Mouse (Mus musculus) ovary, adult 10 weeks (tissue): Measurements from ENCODE around the gene Gm14085. TPM values are rescaled to one million over a fixed set of nuclear protein-coding genes. Genes with fewer than 3 reads are reported as not detected.

Experiments used
- polyA plus RNA-seq: library from polyadenylated mRNA; stranded (reverse); fragments of 350-450 nt; fragmentation: Illumina TruSeq; extraction: RNeasy Lipid Tissue Mini Kit (QIAGEN cat#74804); gene quantifications from one replicate; pipeline ENCODE4 v1.2.3, GENCODE M21; 2014

Gm14085 gene
- 0.31 TPM for polyA plus RNA-seq

DNA sequence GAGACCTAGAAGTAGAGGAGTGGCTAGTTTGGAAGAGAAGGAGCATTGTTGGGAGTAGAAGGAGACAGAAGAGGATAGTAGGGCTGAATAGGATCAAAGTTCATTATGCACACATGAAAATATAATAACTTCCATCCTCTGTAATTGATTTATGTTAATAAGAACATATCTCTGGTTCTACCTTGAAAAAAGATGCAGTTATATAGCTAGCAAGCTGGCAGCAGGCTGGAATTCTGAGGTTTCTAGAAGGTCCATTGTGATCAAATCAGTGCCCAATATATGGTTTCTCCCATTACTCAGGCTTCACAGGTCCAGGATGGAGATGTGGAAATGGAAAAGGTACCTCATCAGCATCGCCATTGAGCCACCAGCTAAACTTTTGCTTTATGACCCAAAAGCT is at the start of gene Gm14085:
Gene Gm14085, plus strand, starts transcription at position 301 of the 400 bp plus-strand sequence.

Other genes with a start within 250 kb of the Gm14085 start
- gene Duox2, start 186.5 kb upstream of the Gm14085 start, polyA plus RNA-seq, result 0.20 TPM
- not detected for gene Duoxa2, start 186.0 kb upstream of the Gm14085 start, polyA plus RNA-seq
- not detected for gene Duoxa1, start 171.2 kb upstream of the Gm14085 start, polyA plus RNA-seq
- not detected for gene Duox1, start 169.3 kb upstream of the Gm14085 start, polyA plus RNA-seq
- gene Shf, start 115.8 kb upstream of the Gm14085 start, polyA plus RNA-seq, result not detected
- gene Slc28a2, start 58.5 kb upstream of the Gm14085 start, polyA plus RNA-seq, result 0.51 TPM
- gene Gatm, start 126.4 kb downstream of the Gm14085 start, polyA plus RNA-seq, result 83.0 TPM
- 0.91 TPM for gene AA467197, start 152.0 kb downstream of the Gm14085 start, polyA plus RNA-seq
- gene Slc30a4, start 217.7 kb downstream of the Gm14085 start, polyA plus RNA-seq, result 109 TPM